Mouse (Mus musculus) macrophage (primary cell): ENCODE measurements around the gene Traf7. TPM values are rescaled to one million over a fixed set of nuclear protein-coding genes. Genes with fewer than 3 reads are reported as not detected.

Experiments
- H3K27ac ChIP-seq: fragments of 350-480 bp; formaldehyde crosslinking; 2 replicates; pipeline ENCODE4 v1.9.0; 2021
- H3K36me3 ChIP-seq: fragments of 350-480 bp; formaldehyde crosslinking; 2 replicates; pipeline ENCODE4 v1.9.0; 2021; ENCODE audit errors: inconsistent target
- H3K4me3 ChIP-seq: fragments of 350-480 bp; formaldehyde crosslinking; 2 replicates; pipeline ENCODE4 v1.9.0; 2021; ENCODE audit errors: inconsistent target
- H3K79me2 ChIP-seq: fragments of 350-480 bp; formaldehyde crosslinking; 2 replicates; pipeline ENCODE4 v1.9.0; 2021; ENCODE audit errors: inconsistent target
- WGBS: methylation state at CpG from one replicate; pipeline ENCODE4 v1.1.7; 2026; ENCODE audit warnings: inconsistent platforms; ENCODE audit not compliant: missing documents; 5-methylcytosine and 5-hydroxymethylcytosine counted together
- polyA plus RNA-seq: library from polyadenylated mRNA; stranded (reverse); fragments of 250-400 nt; gene quantifications from 3 replicates; pipeline ENCODE4 v1.2.4, GENCODE M21; 2018; ENCODE audit warnings: inconsistent platforms

The Traf7 gene
- polyA plus RNA-seq, 1 experiment from 2014 or later = 42.9 TPM

GRCm38 (mm10) chr17:24483495-24483894 lies 44.2 kb downstream of the Traf7 start:
- 97% methylated on average over 3 of the region's 3 CpGs for WGBS
- no peaks in the 10 kb centered on the region for H3K79me2 ChIP-seq
- no peaks in the 10 kb centered on the region for H3K36me3 ChIP-seq
- no peak overlapping the region for H3K27ac ChIP-seq
- H3K4me3 ChIP-seq = no peak overlapping the region

GRCm38 (mm10) chr17:24481027-24481815 lies 46.5 kb downstream of the Traf7 start:
- Histone ChIP-seq H3K27ac (no peak overlapping the region), H3K36me3 (peaks cover 11% of the 10 kb centered on the region), H3K79me2 (peaks cover 9% of the 10 kb centered on the region; the same call in 1 of the 2 replicates), H3K4me3 (no peak overlapping the region)
- WGBS = 95% methylated on average over 20 of the region's 20 CpGs

- Histone ChIP-seq H3K79me2 (peaks cover 9% of the 10 kb centered on the region; the same call in 1 of the 2 replicates), H3K36me3 (peaks cover 20% of the 10 kb centered on the region), H3K4me3 (no peak overlapping the region), H3K27ac (no peak overlapping the region)
- 83% methylated on average over 3 of the region's 3 CpGs for WGBS
Observed at GRCm38 (mm10) chr17:24480201-24480826, 47.4 kb downstream of the Traf7 start.

GRCm38 (mm10) chr17:24479431-24479830 lies 48.3 kb downstream of the Traf7 start:
- peaks cover 29% of the 10 kb centered on the region for H3K36me3 ChIP-seq
- H3K27ac ChIP-seq = peak overlapping the region; percentile 97
- peak overlapping the region; percentile 68 for H3K4me3 ChIP-seq
- peaks cover 9% of the 10 kb centered on the region; the same call in 1 of the 2 replicates for H3K79me2 ChIP-seq
- WGBS = 36% methylated on average over 1 of the region's 1 CpGs

- WGBS = under 1% methylated on average over 48 of the region's 48 CpGs
- H3K79me2 ChIP-seq = peaks cover 9% of the 10 kb centered on the region; the same call in 1 of the 2 replicates
- peaks cover 30% of the 10 kb centered on the region for H3K36me3 ChIP-seq
- peak within 1 kb of the TSS; percentile 97 for H3K27ac ChIP-seq
- H3K4me3 ChIP-seq = peak within 1 kb of the TSS; percentile 68
Observed at GRCm38 (mm10) chr17:24478663-24479380, 48.9 kb downstream of the Traf7 start, which contains the start of gene Mlst8. Mlst8 (minus strand) TSS chr17:24479078.

- peak overlapping the region; percentile 68 for H3K4me3 ChIP-seq
- peaks cover 30% of the 10 kb centered on the region for H3K36me3 ChIP-seq
- peaks cover 9% of the 10 kb centered on the region; the same call in 1 of the 2 replicates for H3K79me2 ChIP-seq
- H3K27ac ChIP-seq = no peak overlapping the region
- WGBS = 62% methylated on average over 11 of the region's 11 CpGs
Observed at GRCm38 (mm10) chr17:24477985-24478600, 49.6 kb downstream of the Traf7 start.

GRCm38 (mm10) chr17:24477053-24477984 lies 50.4 kb downstream of the Traf7 start:
- Histone ChIP-seq H3K79me2 (peaks cover 9% of the 10 kb centered on the region; the same call in 1 of the 2 replicates), H3K36me3 (peaks cover 30% of the 10 kb centered on the region), H3K4me3 (no peak overlapping the region), H3K27ac (no peak overlapping the region)
- WGBS = 80% methylated on average over 20 of the region's 20 CpGs

GRCm38 (mm10) chr17:24476022-24476776 lies 51.5 kb downstream of the Traf7 start:
- H3K36me3 ChIP-seq = peaks cover 30% of the 10 kb centered on the region
- no peak overlapping the region for H3K4me3 ChIP-seq
- H3K27ac ChIP-seq = no peak overlapping the region
- peaks cover 19% of the 10 kb centered on the region for H3K79me2 ChIP-seq
- WGBS = 96% methylated on average over 10 of the region's 10 CpGs

- Histone ChIP-seq H3K27ac (no peak overlapping the region), H3K36me3 (peaks cover 30% of the 10 kb centered on the region)
- WGBS = 89% methylated on average over 6 of the region's 6 CpGs
Observed at GRCm38 (mm10) chr17:24475586-24475985, 52.2 kb downstream of the Traf7 start.

GRCm38 (mm10) chr17:24474557-24474956 lies 53.2 kb downstream of the Traf7 start:
- 91% methylated on average over 5 of the region's 5 CpGs for WGBS
- H3K79me2 ChIP-seq = peaks cover 23% of the 10 kb centered on the region
- no peak overlapping the region for H3K4me3 ChIP-seq
- H3K27ac ChIP-seq = no peak overlapping the region
- peaks cover 30% of the 10 kb centered on the region for H3K36me3 ChIP-seq

More at GRCm38 (mm10) chr17:24475586-24475985, 52.2 kb downstream of the Traf7 start:
- Histone ChIP-seq H3K4me3 (no peak overlapping the region), H3K79me2 (peaks cover 23% of the 10 kb centered on the region)

GRCm38 (mm10) chr17:24473612-24474275 lies 54.0 kb downstream of the Traf7 start, which contains the start of gene Bricd5:
Bricd5 (plus strand) TSS chr17:24473884.
- peaks cover 30% of the 10 kb centered on the region for H3K36me3 ChIP-seq
- peaks cover 23% of the 10 kb centered on the region for H3K79me2 ChIP-seq
- H3K27ac ChIP-seq = no peak within 1 kb of the TSS
- H3K4me3 ChIP-seq = no peak within 1 kb of the TSS
- 97% methylated on average over 5 of the region's 6 CpGs for WGBS

- Histone ChIP-seq H3K36me3 (peaks cover 30% of the 10 kb centered on the region), H3K27ac (no peak overlapping the region), H3K79me2 (peaks cover 14% of the 10 kb centered on the region), H3K4me3 (no peak overlapping the region)
- WGBS = 93% methylated on average over 4 of the region's 4 CpGs
Observed at GRCm38 (mm10) chr17:24472512-24472911, 55.2 kb downstream of the Traf7 start.
